Mouse (Mus musculus) CH12.LX (cell line): ENCODE results near the gene AW011738. TPM values are rescaled to one million over a fixed set of nuclear protein-coding genes. Genes with fewer than 3 reads are reported as not detected.

Source experiments
- DNase-seq: peaks from one replicate; pipeline ENCODE4 v3.0.0-alpha.2; 2013; ENCODE audit errors: extremely low read depth
- H3K27ac ChIP-seq: 2 replicates; pipeline ENCODE4 v1.5.1; 2012; ENCODE audit warnings: low read depth, mild to moderate bottlenecking, control low read depth, moderate library complexity; ENCODE audit not compliant: insufficient read depth
- H3K27me3 ChIP-seq: replicated peaks from 2 replicates; pipeline ENCODE3; 2012; ENCODE audit warnings: inconsistent platforms
- H3K36me3 ChIP-seq, 2 experiments: replicated peaks in 1 of 2; 2 replicates each; pipeline versions ENCODE3 to v1.6.1; 2012; ENCODE audit warnings: inconsistent platforms in 1 of 2, low read length in 1 of 2, mild to moderate bottlenecking in 1 of 2, mixed read lengths in 1 of 2, moderate library complexity in 1 of 2; ENCODE audit not compliant: control insufficient read depth in 1 of 2, insufficient read depth in 1 of 2
- H3K4me1 ChIP-seq, 2 experiments: 2 replicates each; pipeline ENCODE4 v1.6.1; 2012; ENCODE audit warnings: inconsistent platforms in 1 of 2, moderate library complexity in 1 of 2; ENCODE audit not compliant: insufficient read depth in 2 of 2, control insufficient read depth in 1 of 2
- H3K4me2 ChIP-seq: 2 replicates; pipeline ENCODE4 v1.6.1; 2012; ENCODE audit warnings: low read depth, mild to moderate bottlenecking, control low read depth; ENCODE audit not compliant: poor library complexity, insufficient read depth, severe bottlenecking
- H3K4me3 ChIP-seq, 3 experiments: fragments of 150-350 bp in 1 of 3; sonication (generic) in 1 of 3; replicated peaks in 1 of 3; 2 replicates each; pipeline versions ENCODE3 to v1.5.1; 2011 to 2012; ENCODE audit warnings: low read depth in 2 of 3, low read length in 2 of 3, mild to moderate bottlenecking in 2 of 3, moderate library complexity in 2 of 3, control low read depth in 1 of 3, improper control_type of control experiment in 1 of 3, inconsistent platforms in 1 of 3, mixed read lengths in 1 of 3; ENCODE audit not compliant: poor library complexity in 1 of 3
- H3K79me2 ChIP-seq: replicated peaks from 2 replicates; pipeline ENCODE4 v1.6.1; 2012; ENCODE audit warnings: mild to moderate bottlenecking, moderate library complexity; ENCODE audit not compliant: control insufficient read depth, poor library complexity, insufficient read depth, severe bottlenecking; ENCODE audit errors: extremely low read depth
- H3K9ac ChIP-seq: 2 replicates; pipeline ENCODE4 v1.6.1; 2012; ENCODE audit warnings: low read depth, mild to moderate bottlenecking, control low read depth, moderate library complexity; ENCODE audit not compliant: insufficient read depth
- H3K9me3 ChIP-seq: replicated peaks from 2 replicates; pipeline ENCODE3; 2012; ENCODE audit warnings: low read length, inconsistent platforms, mixed read lengths
- BHLHE40 ChIP-seq: IDR thresholded peaks from 2 replicates; pipeline ENCODE4 v1.6.1; 2011; ENCODE audit warnings: mild to moderate bottlenecking, low read depth, low read length, improper control_type of control experiment
- CHD1 ChIP-seq: IDR thresholded peaks from 2 replicates; pipeline ENCODE4 v1.6.1; 2012; ENCODE audit warnings: low read depth, low read length, improper control_type of control experiment, inconsistent platforms
- CTCF ChIP-seq, 2 experiments: IDR thresholded peaks in 1 of 2; conservative IDR thresholded peaks in 1 of 2; 2 replicates each; pipeline ENCODE4 v1.5.1; 2011 to 2012; ENCODE audit warnings: low read depth in 2 of 2, low read length in 2 of 2, improper control_type of control experiment in 1 of 2, inconsistent platforms in 1 of 2, mild to moderate bottlenecking in 1 of 2, moderate library complexity in 1 of 2
- ELF1 ChIP-seq: IDR thresholded peaks from 2 replicates; pipeline ENCODE4 v1.6.1; 2014; ENCODE audit warnings: low read depth, mild to moderate bottlenecking, inconsistent platforms, low read length, improper control_type of control experiment
- ETS1 ChIP-seq: conservative IDR thresholded peaks from 2 replicates; pipeline ENCODE4 v1.6.1; 2012; ENCODE audit warnings: low read depth, mild to moderate bottlenecking, inconsistent platforms, low read length, improper control_type of control experiment, moderate library complexity
- HCFC1 ChIP-seq: IDR thresholded peaks from 2 replicates; pipeline ENCODE4 v1.6.1; 2012; ENCODE audit warnings: low read depth, mild to moderate bottlenecking, inconsistent platforms, low read length, improper control_type of control experiment
- IRF4 ChIP-seq: IDR thresholded peaks from 2 replicates; pipeline ENCODE4 v1.6.1; 2014; ENCODE audit warnings: low read depth, mild to moderate bottlenecking, inconsistent platforms, low read length, improper control_type of control experiment
- KAT2A ChIP-seq: IDR thresholded peaks from 2 replicates; pipeline ENCODE4 v1.6.1; 2012; ENCODE audit warnings: low read length, improper control_type of control experiment, inconsistent platforms; ENCODE audit not compliant: insufficient replicate concordance
- MAX ChIP-seq: IDR thresholded peaks from 2 replicates; pipeline ENCODE4 v1.6.1; 2011; ENCODE audit warnings: low read length, improper control_type of control experiment
- MAZ ChIP-seq: IDR thresholded peaks from 2 replicates; pipeline ENCODE4 v1.6.1; 2012; ENCODE audit warnings: low read depth, mild to moderate bottlenecking, inconsistent platforms, low read length, improper control_type of control experiment, moderate library complexity
- MEF2A ChIP-seq: IDR thresholded peaks from 2 replicates; pipeline ENCODE4 v1.6.1; 2014; ENCODE audit warnings: low read depth, mild to moderate bottlenecking, inconsistent platforms, low read length, improper control_type of control experiment, borderline replicate concordance
- MXI1 ChIP-seq: IDR thresholded peaks from 2 replicates; pipeline ENCODE4 v1.6.1; 2011; ENCODE audit warnings: mild to moderate bottlenecking, low read depth, low read length, improper control_type of control experiment
- NRF1 ChIP-seq: IDR thresholded peaks from 2 replicates; pipeline ENCODE4 v1.6.1; 2014; ENCODE audit warnings: low read depth, mild to moderate bottlenecking, inconsistent platforms, low read length, improper control_type of control experiment, moderate library complexity
- POLR2A ChIP-seq: IDR thresholded peaks from 2 replicates; pipeline ENCODE4 v1.6.1; 2011; ENCODE audit warnings: low read depth, mild to moderate bottlenecking, improper control_type of control experiment, low read length
- POLR2AphosphoS2 ChIP-seq: IDR thresholded peaks from 2 replicates; pipeline ENCODE4 v1.6.1; 2011; ENCODE audit warnings: low read depth, low read length, improper control_type of control experiment
- RAD21 ChIP-seq: IDR thresholded peaks from 2 replicates; pipeline ENCODE4 v1.6.1; 2011; ENCODE audit warnings: low read depth, mild to moderate bottlenecking, low read length, improper control_type of control experiment, moderate library complexity
- RCOR1 ChIP-seq: conservative IDR thresholded peaks from 2 replicates; pipeline ENCODE4 v1.6.1; 2012; ENCODE audit warnings: low read depth, mild to moderate bottlenecking, inconsistent platforms, low read length, improper control_type of control experiment
- SIN3A ChIP-seq: IDR thresholded peaks from 2 replicates; pipeline ENCODE4 v1.6.1; 2012; ENCODE audit warnings: low read length, improper control_type of control experiment, inconsistent platforms
- SMC3 ChIP-seq: IDR thresholded peaks from 2 replicates; pipeline ENCODE4 v1.6.1; 2011; ENCODE audit warnings: low read depth, low read length, improper control_type of control experiment
- TBP ChIP-seq: conservative IDR thresholded peaks from 2 replicates; pipeline ENCODE4 v1.6.1; 2011; ENCODE audit warnings: low read depth, low read length, improper control_type of control experiment
- TCF12 ChIP-seq: IDR thresholded peaks from 2 replicates; pipeline ENCODE4 v1.6.1; 2014; ENCODE audit warnings: low read depth, mild to moderate bottlenecking, inconsistent platforms, low read length, improper control_type of control experiment
- USF2 ChIP-seq: conservative IDR thresholded peaks from 2 replicates; pipeline ENCODE4 v1.6.1; 2011; ENCODE audit warnings: low read depth, low read length, improper control_type of control experiment
- ZKSCAN1 ChIP-seq: IDR thresholded peaks from 2 replicates; pipeline ENCODE4 v1.6.1; 2012; ENCODE audit warnings: low read depth, inconsistent platforms, low read length, improper control_type of control experiment, borderline replicate concordance
- ZNF384 ChIP-seq: IDR thresholded peaks from 2 replicates; pipeline ENCODE4 v1.6.1; 2012; ENCODE audit warnings: low read depth, low read length, improper control_type of control experiment, inconsistent platforms
- dilution Hi-C: fragments of 300-500 bp; cut with MboI; formaldehyde crosslinking; loops from 2 replicates; pipeline ENCODE4 v1.14.3; 2020; ENCODE audit warnings: low sequenced_read_pairs; ENCODE audit not compliant: extremely low pct_unique_long_range_greater_than_20kb, extremely low pct_ligation_motif_present
- in situ Hi-C: fragments of 300-500 bp; cut with MboI; formaldehyde crosslinking; loops from 3 replicates; pipeline ENCODE4 v1.14.3; 2019; ENCODE audit warnings: low sequenced_read_pairs, low pct_ligation_motif_present, low pct_unique_long_range_greater_than_20kb, mixed read lengths
- polyA plus RNA-seq: library from polyadenylated mRNA; unstranded; fragments of >175 nt; gene quantifications from 2 replicates; pipeline ENCODE4 v1.2.1, GENCODE M21; 2012; ENCODE audit warnings: low read depth; ENCODE audit not compliant: insufficient read length
- total RNA-seq, 2 experiments: library from RNA; depleted of rRNA; stranded (reverse); fragments of 300-350 nt in 1 of 2; fragments of >200 nt in 1 of 2; gene quantifications; 2 replicates each; pipeline ENCODE4 v1.2.3; 2012 to 2014

AW011738 gene
- total and polyA plus RNA-seq, 3 experiments = 0.15 to 1.6 (median 0.20) TPM

- Histone ChIP-seq H3K4me2 (no peak overlapping the region), H3K4me1 (peaks cover 1 to 4% of the 10 kb centered on the region in 2 experiments; a peak in 2 of 4 replicates)
- dilution Hi-C loops = no loop called here
Measured at GRCm38 (mm10) chr4:156252619-156253018, 49.5 kb downstream of the AW011738 start.

GRCm38 (mm10) chr4:156253043-156253442, 49.9 kb downstream of the AW011738 start:
- no peak for DNase-seq

More at GRCm38 (mm10) chr4:156252619-156253018, 49.5 kb downstream of the AW011738 start:
- Histone ChIP-seq H3K27ac (no peak overlapping the region), H3K79me2 (no peaks in the 10 kb centered on the region), H3K9me3 (no peaks in the 10 kb centered on the region), H3K27me3 (no peaks in the 10 kb centered on the region), H3K4me3 (no peak overlapping the region), H3K9ac (no peak overlapping the region)
- in situ Hi-C loops = no loop called here
- DNase-seq = no peak
- TF ChIP-seq MXI1 = no peak
- TF ChIP-seq CHD1 = no peak
- TF ChIP-seq SIN3A = no peak
- no peak for TF ChIP-seq TCF12
- no peak for TF ChIP-seq SMC3
- no peak for TF ChIP-seq USF2
- no peak for TF ChIP-seq POLR2AphosphoS2
- TF ChIP-seq, all 38 proteins: peak for 0
- H3K36me3 ChIP-seq = peaks cover 21 to 44% of the 10 kb centered on the region in 2 experiments

More at GRCm38 (mm10) chr4:156253043-156253442, 49.9 kb downstream of the AW011738 start:
- Histone ChIP-seq H3K27ac (no peak overlapping the region), H3K9ac (no peak overlapping the region), H3K4me2 (no peak overlapping the region), H3K27me3 (no peaks in the 10 kb centered on the region), H3K36me3 (peaks cover 17 to 39% of the 10 kb centered on the region in 2 experiments), H3K4me3 (no peak overlapping the region), H3K4me1 (peaks cover 0 to 4% of the 10 kb centered on the region in 2 experiments; a peak in 1 of 4 replicates), H3K79me2 (no peaks in the 10 kb centered on the region), H3K9me3 (no peaks in the 10 kb centered on the region)
- dilution Hi-C loops (no loop called here), in situ Hi-C loops (no loop called here)
- TF ChIP-seq SIN3A (no peak), MAX (no peak), ELF1 (no peak), POLR2A (no peak), NRF1 (no peak), CTCF (conservative IDR thresholded peaks at IDR 0.05 in 1 of 2, IDR thresholded peaks at IDR 0.05 in 1 of 2; ENCODE audit: low read depth in 2 of 2, low read length in 2 of 2) (no peak), MAZ (no peak), ZKSCAN1 (no peak), POLR2AphosphoS2 (no peak), RAD21 (no peak), HCFC1 (no peak), IRF4 (no peak), MEF2A (no peak), RCOR1 (no peak), ZNF384 (no peak), KAT2A (no peak), ETS1 (no peak), BHLHE40 (no peak), USF2 (no peak), TBP (no peak)
